In genomic region chr19:11537336-11537735, GRCm38 (mm10) we compare ENCODE assay signal across 11 mouse cellular contexts. TPM values are rescaled to one million over a fixed set of nuclear protein-coding genes. Genes with fewer than 3 reads are reported as not detected.
DNase-seq lines count a peak whose midpoint lies in the region; ATAC-seq and TF ChIP-seq lines count a peak whose summit lies in the region.
"Had no signal": no experiment of that assay in that cellular context is flagged by ENCODE, and none has a peak within 500 bp of the region (broad histone marks: within the 10 kb centered on the region; RNA-seq: fewer than 3 reads in every experiment).

No protein-coding gene starts in this region.

- H3K36me3 ChIP-seq in hindbrain, embryonic 11.5 days (ENCODE audit: control insufficient read depth, insufficient read depth, low read length) = no peaks in the 10 kb centered on the region
- H3K36me3 ChIP-seq in hindbrain, postnatal 0 days (ENCODE audit: insufficient read depth, low read length) = no peaks in the 10 kb centered on the region
- no peaks in the 10 kb centered on the region for H3K36me3 ChIP-seq in intestine, postnatal 0 days (ENCODE audit: control insufficient read depth, insufficient read depth)
- H3K36me3 ChIP-seq: embryonic facial prominence, embryonic 12.5 days had no signal

- H3K9me3 ChIP-seq in hindbrain, embryonic 11.5 days (ENCODE audit: control insufficient read depth, low read length) = no peaks in the 10 kb centered on the region
- no peaks in the 10 kb centered on the region for H3K9me3 ChIP-seq in hindbrain, postnatal 0 days (ENCODE audit: low read length)
- H3K9me3 ChIP-seq in intestine, postnatal 0 days (ENCODE audit: control insufficient read depth) = no peaks in the 10 kb centered on the region
- H3K9me3 ChIP-seq: embryonic facial prominence, embryonic 12.5 days had no signal

- DNase-seq in hindbrain, embryonic 11.5 days (ENCODE audit: low spot score) = peak; percentile 16
- no peak for DNase-seq in hindbrain, postnatal 0 days (ENCODE audit: low spot score)
- DNase-seq in ES-CJ7 (ENCODE audit: low read depth, low spot score) = peak; percentile 58
- DNase-seq in embryo, embryonic 11 days = peak; percentile 45
- DNase-seq in induced T-regulatory cell, adult 2 months (ENCODE audit: low read depth) = peak; percentile 41
- no peak for DNase-seq in right cerebral cortex, adult 18-20 months
- DNase-seq in cerebellum, adult 9-10 months = no peak
- DNase-seq: kidney, adult 2 months had no signal

- H3K27me3 ChIP-seq in hindbrain, embryonic 11.5 days (ENCODE audit: control insufficient read depth, insufficient read depth, low read length) = no peaks in the 10 kb centered on the region
- H3K27me3 ChIP-seq in hindbrain, postnatal 0 days (ENCODE audit: insufficient read depth, low read length) = no peaks in the 10 kb centered on the region
- no peaks in the 10 kb centered on the region for H3K27me3 ChIP-seq in intestine, postnatal 0 days (replicated peaks; ENCODE audit: control insufficient read depth, insufficient read depth, low read length)
- H3K27me3 ChIP-seq: embryonic facial prominence, embryonic 12.5 days had no signal

- no peaks in the 10 kb centered on the region for H3K4me1 ChIP-seq in hindbrain, embryonic 11.5 days (replicated peaks; ENCODE audit: control insufficient read depth, insufficient read depth, low read length)
- H3K4me1 ChIP-seq in hindbrain, postnatal 0 days (ENCODE audit: insufficient read depth, low read length) = no peaks in the 10 kb centered on the region
- H3K4me1 ChIP-seq in intestine, postnatal 0 days (replicated peaks; ENCODE audit: control insufficient read depth, insufficient read depth, low read length) = no peaks in the 10 kb centered on the region
- H3K4me1 ChIP-seq: embryonic facial prominence, embryonic 12.5 days had no signal

- H3K4me3 ChIP-seq in hindbrain, embryonic 11.5 days (ENCODE audit: low read depth, low read length) = no peak overlapping the region
- H3K4me3 ChIP-seq in hindbrain, postnatal 0 days (ENCODE audit: low read length) = no peak overlapping the region
- H3K4me3 ChIP-seq in intestine, postnatal 0 days (ENCODE audit: low read depth, low read length) = no peak overlapping the region
- H3K4me3 ChIP-seq: embryonic facial prominence, embryonic 12.5 days had no signal

- ATAC-seq in hindbrain, embryonic 11.5 days (ENCODE audit: low FRiP score) = 0 out of 2 replicates have a peak, but pooled peaks have one; percentile 54
- ATAC-seq in hindbrain, postnatal 0 days = no peak
- no peak for ATAC-seq in intestine, postnatal 0 days

- H3K9ac ChIP-seq in hindbrain, embryonic 11.5 days (ENCODE audit: low read depth, low read length) = no peak overlapping the region
- H3K9ac ChIP-seq in hindbrain, postnatal 0 days (replicated peaks; ENCODE audit: low read length) = no peak overlapping the region
- no peak overlapping the region for H3K9ac ChIP-seq in intestine, postnatal 0 days (ENCODE audit: low read depth, low read length)
- H3K9ac ChIP-seq: embryonic facial prominence, embryonic 12.5 days had no signal

- WGBS in hindbrain, embryonic 11.5 days = 24% methylated on average over 2 of the region's 2 CpGs
- 26% methylated on average over 2 of the region's 2 CpGs for WGBS in hindbrain, postnatal 0 days
- WGBS in intestine, postnatal 0 days = 36% methylated on average over 2 of the region's 2 CpGs

- H3K27ac ChIP-seq in hindbrain, embryonic 11.5 days (ENCODE audit: low read depth, low read length) = no peak overlapping the region
- no peak overlapping the region for H3K27ac ChIP-seq in hindbrain, postnatal 0 days
- no peak overlapping the region for H3K27ac ChIP-seq in intestine, postnatal 0 days (ENCODE audit: low read depth, low read length)
- H3K27ac ChIP-seq: embryonic facial prominence, embryonic 12.5 days had no signal

- no peak overlapping the region for H3K4me2 ChIP-seq in hindbrain, embryonic 11.5 days (replicated peaks; ENCODE audit: low read depth, low read length)
- no peak overlapping the region for H3K4me2 ChIP-seq in hindbrain, postnatal 0 days (ENCODE audit: low read depth, low read length)
- no peak overlapping the region for H3K4me2 ChIP-seq in intestine, postnatal 0 days (replicated peaks; ENCODE audit: low read depth)
- H3K4me2 ChIP-seq: embryonic facial prominence, embryonic 12.5 days had no signal

- TF ChIP-seq CTCF in hindbrain, postnatal 0 days (IDR thresholded peaks at IDR 0.05; ENCODE audit: low read depth) = no peak
- no peak for TF ChIP-seq CTCF in intestine, postnatal 0 days (IDR thresholded peaks at IDR 0.05; ENCODE audit: low read depth)

RNA-seq across cellular contexts. Expression of gene Ms4a4d, which starts 0.7 kb away (rescaled TPM):
- polyA plus RNA-seq in hindbrain, embryonic 11.5 days (2014; fragmentation: Nextera tagmentation; extraction: Ambion mirVana) = 0.42 and 0.59 TPM in 2 replicates
- not detected in 2 replicates for total RNA-seq in hindbrain, postnatal 0 days (2014; rRNA removed)
- polyA plus RNA-seq in hindbrain, postnatal 0 days (2015; fragmentation: Nextera tagmentation; extraction: Ambion mirVana) = not detected in 2 replicates
- 8.7 and 9.4 TPM in 2 replicates for polyA plus RNA-seq in intestine, postnatal 0 days (2015; fragmentation: Nextera tagmentation; extraction: Ambion mirVana)

RNA-seq across cellular contexts. Expression of gene Ms4a6b, which starts 21.0 kb away (rescaled TPM):
- polyA plus RNA-seq in hindbrain, embryonic 11.5 days (2014; fragmentation: Nextera tagmentation; extraction: Ambion mirVana) = 4.2 and 5.0 TPM in 2 replicates
- total RNA-seq in hindbrain, postnatal 0 days (2014; rRNA removed) = 3.1 and 8.7 TPM in 2 replicates
- polyA plus RNA-seq in hindbrain, postnatal 0 days (2015; fragmentation: Nextera tagmentation; extraction: Ambion mirVana) = 2.3 and 2.6 TPM in 2 replicates
- 4.9 and 5.3 TPM in 2 replicates for polyA plus RNA-seq in intestine, postnatal 0 days (2015; fragmentation: Nextera tagmentation; extraction: Ambion mirVana)

RNA-seq across cellular contexts. Expression of gene Gm8369, which starts 51.6 kb away (rescaled TPM):
- polyA plus RNA-seq in hindbrain, embryonic 11.5 days (2014; fragmentation: Nextera tagmentation; extraction: Ambion mirVana) = not detected in 2 replicates
- not detected in 2 replicates for total RNA-seq in hindbrain, postnatal 0 days (2014; rRNA removed)
- polyA plus RNA-seq in hindbrain, postnatal 0 days (2015; fragmentation: Nextera tagmentation; extraction: Ambion mirVana) = not detected in 2 replicates
- polyA plus RNA-seq in intestine, postnatal 0 days (2015; fragmentation: Nextera tagmentation; extraction: Ambion mirVana) = 0.29 TPM in 2 replicates
- total RNA-seq: gastrocnemius, adult 8-10 months had no signal
- polyA plus RNA-seq: embryonic facial prominence, embryonic 12.5 days had no signal

Comparison
In these comparisons a context has a peak if more than half of its experiments do, and no peak if none do; other contexts are left out.
1. DNase-seq: peak in hindbrain, embryonic 11.5 days (single experiment), ES-CJ7 (single experiment), embryo, embryonic 11 days (single experiment) and induced T-regulatory cell, adult 2 months (single experiment); none in hindbrain, postnatal 0 days (single experiment), right cerebral cortex, adult 18-20 months (single experiment) and cerebellum, adult 9-10 months (single experiment).